Mouse (Mus musculus) olfactory bulb, adult 2 months (tissue): ENCODE data around the gene Itpr2.

Experiments used
- CTCF ChIP-seq: fragments of 200-500 bp; IDR thresholded peaks from 2 replicates; pipeline ENCODE4 v1.5.1; 2012; ENCODE audit warnings: low read depth, mild to moderate bottlenecking, low read length, moderate library complexity; ENCODE audit not compliant: insufficient read depth
- POLR2A ChIP-seq: fragments of 200-500 bp; IDR thresholded peaks from 2 replicates; pipeline ENCODE4 v1.6.1; 2012; ENCODE audit warnings: mild to moderate bottlenecking, low read depth, low read length, moderate library complexity; ENCODE audit not compliant: insufficient read depth

DNA sequence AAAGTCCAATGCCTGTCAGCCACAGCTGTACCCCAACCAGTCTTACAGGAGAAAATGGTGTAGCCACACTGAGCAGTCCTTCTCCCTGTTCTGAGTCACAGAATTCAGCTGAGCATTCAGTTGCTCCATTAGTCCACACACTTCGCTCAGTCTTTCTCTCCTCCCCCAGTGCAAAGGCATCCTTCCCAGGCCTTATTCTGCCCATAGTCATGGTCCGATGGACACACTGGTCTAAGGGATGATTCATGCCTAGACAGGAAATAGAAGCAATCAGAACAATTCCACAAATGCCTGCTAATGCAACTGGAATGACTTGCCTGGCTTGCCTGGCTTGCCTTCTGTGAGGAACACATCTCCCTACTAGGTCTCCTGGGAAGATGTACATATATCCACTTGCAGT is 25.5 kb upstream of the Itpr2 start:
- no peak for TF ChIP-seq CTCF
- no peak for TF ChIP-seq POLR2A
